Mouse (Mus musculus): Measurements from ENCODE around the gene Fhod1.

- no peak for TF ChIP-seq CTCF (IDR thresholded peaks at IDR 0.05; ENCODE audit: extremely low read depth, insufficient read depth, insufficient read length, insufficient replicate concordance)
- no peak for TF ChIP-seq POLR2A (IDR thresholded peaks at IDR 0.05; ENCODE audit: low read depth, low read length)
These were observed 7.6 kb upstream of the Fhod1 start for GRCm38 (mm10) chr8:105355179-105356024.

Data from spleen, adult 2 months (tissue).